Comparison of ENCODE assay signal across 8 mouse cellular contexts in genomic region chr9:120126868-120127267, GRCm38 (mm10). TPM values are rescaled to one million over a fixed set of nuclear protein-coding genes. Genes with fewer than 3 reads are reported as not detected.
DNase-seq lines count a peak whose midpoint lies in the region; ATAC-seq and TF ChIP-seq lines count a peak whose summit lies in the region.

No protein-coding gene starts in this region.

- H3K4me1 ChIP-seq in kidney, adult 2 months (ENCODE audit: control insufficient read depth, insufficient read depth, low read length), result no peaks in the 10 kb centered on the region; the same call in 1 of the 2 replicates
- peaks cover 18% of the 10 kb centered on the region for H3K4me1 ChIP-seq in embryonic facial prominence, embryonic 10.5 days
- peaks cover 9% of the 10 kb centered on the region for H3K4me1 ChIP-seq in intestine, embryonic 15.5 days (replicated peaks)
- 0 out of 2 replicates have a peak, but pooled peaks cover 4% of the 10 kb centered on the region for H3K4me1 ChIP-seq in midbrain, postnatal 0 days (ENCODE audit: insufficient read depth, low read length)

- intact Hi-C loops in gastrocnemius, postnatal 14 days (cut with DNase I; ENCODE audit: low total_unique reads), result no loop called here

- H3K27me3 ChIP-seq in kidney, adult 2 months (replicated peaks; ENCODE audit: control insufficient read depth, insufficient read depth, low read length), result no peaks in the 10 kb centered on the region
- no peaks in the 10 kb centered on the region for H3K27me3 ChIP-seq in embryonic facial prominence, embryonic 10.5 days (replicated peaks; ENCODE audit: low read depth, poor library complexity, severe bottlenecking)
- no peaks in the 10 kb centered on the region for H3K27me3 ChIP-seq in intestine, embryonic 15.5 days (replicated peaks)
- no peaks in the 10 kb centered on the region for H3K27me3 ChIP-seq in midbrain, postnatal 0 days (ENCODE audit: insufficient read depth, low read length)

- DNase-seq in kidney, adult 2 months, result no peak
- DNase-seq in kidney, postnatal 36 days, result no peak
- no peak for DNase-seq in embryonic facial prominence, embryonic 10.5 days (ENCODE audit: low spot score)
- no peak for DNase-seq in midbrain, postnatal 0 days (ENCODE audit: low spot score)
- DNase-seq in left cerebral cortex, adult 9 months (ENCODE audit: low spot score in 2 of 2), result no peak
- DNase-seq in gastrocnemius, postnatal 14 days, result no peak

- peak overlapping the region; percentile 45; the same call in 1 of the 2 replicates for H3K9ac ChIP-seq in intestine, embryonic 15.5 days
- H3K9ac ChIP-seq in midbrain, postnatal 0 days (replicated peaks; ENCODE audit: low read length, poor library complexity, severe bottlenecking), result peak overlapping the region; percentile 48; the same call in 1 of the 2 replicates

- peak overlapping the region; percentile 82 for H3K27ac ChIP-seq in kidney, adult 2 months (ENCODE audit: insufficient read depth, low read depth, low read length)
- peak overlapping the region; percentile 100 for H3K27ac ChIP-seq in embryonic facial prominence, embryonic 10.5 days (replicated peaks)
- H3K27ac ChIP-seq in intestine, embryonic 15.5 days, result peak overlapping the region; percentile 60; the same call in 1 of the 2 replicates
- H3K27ac ChIP-seq in midbrain, postnatal 0 days (ENCODE audit: low read depth, low read length), result 0 out of 2 replicates have a peak overlapping the region, but pooled peaks have one; percentile 65

- no peak for TF ChIP-seq POLR2A in kidney, adult 2 months (IDR thresholded peaks at IDR 0.05; ENCODE audit: low read depth, low read length)

- peak overlapping the region; percentile 72 for H3K4me2 ChIP-seq in intestine, embryonic 15.5 days (replicated peaks)
- H3K4me2 ChIP-seq in midbrain, postnatal 0 days (ENCODE audit: low read depth, low read length, poor library complexity, severe bottlenecking), result peak overlapping the region; percentile 87

- ATAC-seq in intestine, embryonic 15.5 days, result no peak; the same call in 1 of the 2 replicates
- ATAC-seq in midbrain, postnatal 0 days (ENCODE audit: low FRiP score), result no peak
- no peak for ATAC-seq in granulocyte monocyte progenitor cell, adult 5-6 weeks (replicated peaks; ENCODE audit: poor library complexity, severe bottlenecking)

- H3K9me3 ChIP-seq in embryonic facial prominence, embryonic 10.5 days, result no peaks in the 10 kb centered on the region
- H3K9me3 ChIP-seq in intestine, embryonic 15.5 days, result no peaks in the 10 kb centered on the region
- no peaks in the 10 kb centered on the region for H3K9me3 ChIP-seq in midbrain, postnatal 0 days (ENCODE audit: low read length)

- H3K36me3 ChIP-seq in kidney, adult 2 months (ENCODE audit: control insufficient read depth, insufficient read depth, low read length), result peaks cover 2% of the 10 kb centered on the region
- H3K36me3 ChIP-seq in embryonic facial prominence, embryonic 10.5 days (replicated peaks), result peaks cover 57% of the 10 kb centered on the region
- H3K36me3 ChIP-seq in intestine, embryonic 15.5 days, result peaks cover 28% of the 10 kb centered on the region
- H3K36me3 ChIP-seq in midbrain, postnatal 0 days (ENCODE audit: insufficient read depth, low read length), result peaks cover 33% of the 10 kb centered on the region

- WGBS in kidney, adult 2 months, result 52% methylated on average over 11 of the region's 11 CpGs
- 60% methylated on average over 11 of the region's 11 CpGs for WGBS in embryonic facial prominence, embryonic 10.5 days
- 55% methylated on average over 11 of the region's 11 CpGs for WGBS in intestine, embryonic 15.5 days
- WGBS in midbrain, postnatal 0 days, result 67% methylated on average over 11 of the region's 11 CpGs

- H3K4me3 ChIP-seq in kidney, adult 2 months (ENCODE audit: insufficient read depth, low read depth, low read length), result peak overlapping the region; percentile 13; the same call in 1 of the 2 replicates
- H3K4me3 ChIP-seq in embryonic facial prominence, embryonic 10.5 days, result peak overlapping the region; percentile 100
- peak overlapping the region; percentile 35 for H3K4me3 ChIP-seq in intestine, embryonic 15.5 days (replicated peaks)
- peak overlapping the region; percentile 100 for H3K4me3 ChIP-seq in midbrain, postnatal 0 days (ENCODE audit: low read depth, low read length)

- no peak for TF ChIP-seq CTCF in kidney, adult 2 months (conservative IDR thresholded peaks at IDR 0.05; ENCODE audit: insufficient read depth, insufficient read length, low read depth, low read length)
- TF ChIP-seq CTCF in midbrain, postnatal 0 days (IDR thresholded peaks at IDR 0.05), result no peak

RNA-seq across cellular contexts. Expression of gene Rpsa, which starts 0.6 kb away (rescaled TPM):
- 1,195 and 1,310 TPM in 2 replicates for polyA plus RNA-seq in kidney, adult 2 months (2012; rRNA removed)
- polyA plus RNA-seq in embryonic facial prominence, embryonic 10.5 days (2016; fragmentation: Nextera tagmentation; extraction: Ambion mirVana), result 1,445 and 1,457 TPM in 2 replicates
- 1,311 and 1,452 TPM in 2 replicates for polyA plus RNA-seq in intestine, embryonic 15.5 days (2015; fragmentation: Nextera tagmentation; extraction: Ambion mirVana)
- 1,524 and 1,627 TPM in 2 replicates for total RNA-seq in midbrain, postnatal 0 days (2014; rRNA removed)
- polyA plus RNA-seq in midbrain, postnatal 0 days (2015; fragmentation: Nextera tagmentation; extraction: Ambion mirVana), result 876 and 966 TPM in 2 replicates
- 100 to 1,000 TPM; 554 to 604 TPM for total RNA-seq in gastrocnemius, postnatal 14 days (2021)
- total RNA-seq in granulocyte monocyte progenitor cell, adult 5-6 weeks (2014; fragmentation: Nextera tagmentation), result 2,951 and 3,504 TPM in 2 replicates
- 3,677 and 4,904 TPM in 2 replicates for total RNA-seq in granulocyte monocyte progenitor cell, adult 5-6 weeks (2017)

RNA-seq across cellular contexts. Expression of gene Slc25a38, which starts 16.7 kb away (rescaled TPM):
- 49.6 and 52.0 TPM in 2 replicates for polyA plus RNA-seq in kidney, adult 2 months (2012; rRNA removed)
- polyA plus RNA-seq in embryonic facial prominence, embryonic 10.5 days (2016; fragmentation: Nextera tagmentation; extraction: Ambion mirVana), result 43.4 and 46.3 TPM in 2 replicates
- polyA plus RNA-seq in intestine, embryonic 15.5 days (2015; fragmentation: Nextera tagmentation; extraction: Ambion mirVana), result 25.2 and 30.2 TPM in 2 replicates
- total RNA-seq in midbrain, postnatal 0 days (2014; rRNA removed), result 46.6 and 60.0 TPM in 2 replicates
- 35.3 and 37.8 TPM in 2 replicates for polyA plus RNA-seq in midbrain, postnatal 0 days (2015; fragmentation: Nextera tagmentation; extraction: Ambion mirVana)
- total RNA-seq in gastrocnemius, postnatal 14 days (2021), result 1 to 10 TPM; 9.2 to 9.5 TPM
- 10.7 and 14.5 TPM in 2 replicates for total RNA-seq in granulocyte monocyte progenitor cell, adult 5-6 weeks (2014; fragmentation: Nextera tagmentation)
- total RNA-seq in granulocyte monocyte progenitor cell, adult 5-6 weeks (2017), result 11.5 and 15.1 TPM in 2 replicates

RNA-seq across cellular contexts. Expression of gene Mobp, which starts 22.6 kb away (rescaled TPM):
- polyA plus RNA-seq in kidney, adult 2 months (2012; rRNA removed), result not detected in 2 replicates
- 0.53 and 0.93 TPM in 2 replicates for polyA plus RNA-seq in embryonic facial prominence, embryonic 10.5 days (2016; fragmentation: Nextera tagmentation; extraction: Ambion mirVana)
- polyA plus RNA-seq in intestine, embryonic 15.5 days (2015; fragmentation: Nextera tagmentation; extraction: Ambion mirVana), result 0.11 and 0.14 TPM in 2 replicates
- total RNA-seq in midbrain, postnatal 0 days (2014; rRNA removed), result 1.4 TPM in 1 of 2 replicates, not detected in the other
- polyA plus RNA-seq in midbrain, postnatal 0 days (2015; fragmentation: Nextera tagmentation; extraction: Ambion mirVana), result 0.15 and 0.16 TPM in 2 replicates
- total RNA-seq in gastrocnemius, postnatal 14 days (2021), result under 1 TPM; 0.16 to 0.27 TPM
- total RNA-seq in granulocyte monocyte progenitor cell, adult 5-6 weeks (2014; fragmentation: Nextera tagmentation), result not detected in 2 replicates
- total RNA-seq in granulocyte monocyte progenitor cell, adult 5-6 weeks (2017), result not detected in 2 replicates

RNA-seq across cellular contexts. Expression of gene Ccr8, which starts 35.0 kb away (rescaled TPM):
- polyA plus RNA-seq in kidney, adult 2 months (2012; rRNA removed), result 0.10 and 0.33 TPM in 2 replicates
- polyA plus RNA-seq in embryonic facial prominence, embryonic 10.5 days (2016; fragmentation: Nextera tagmentation; extraction: Ambion mirVana), result not detected in 2 replicates
- 0.14 and 0.40 TPM in 2 replicates for polyA plus RNA-seq in intestine, embryonic 15.5 days (2015; fragmentation: Nextera tagmentation; extraction: Ambion mirVana)
- total RNA-seq in midbrain, postnatal 0 days (2014; rRNA removed), result not detected in 2 replicates
- not detected in 2 replicates for polyA plus RNA-seq in midbrain, postnatal 0 days (2015; fragmentation: Nextera tagmentation; extraction: Ambion mirVana)
- total RNA-seq in gastrocnemius, postnatal 14 days (2021), result not detected
- total RNA-seq in granulocyte monocyte progenitor cell, adult 5-6 weeks (2014; fragmentation: Nextera tagmentation), result not detected in 2 replicates
- total RNA-seq in granulocyte monocyte progenitor cell, adult 5-6 weeks (2017), result not detected in 2 replicates

RNA-seq across cellular contexts. Expression of gene Cx3cr1, which starts 57.2 kb away (rescaled TPM):
- 5.5 and 6.1 TPM in 2 replicates for polyA plus RNA-seq in kidney, adult 2 months (2012; rRNA removed)
- polyA plus RNA-seq in embryonic facial prominence, embryonic 10.5 days (2016; fragmentation: Nextera tagmentation; extraction: Ambion mirVana), result 5.3 and 6.1 TPM in 2 replicates
- polyA plus RNA-seq in intestine, embryonic 15.5 days (2015; fragmentation: Nextera tagmentation; extraction: Ambion mirVana), result 9.6 and 10.9 TPM in 2 replicates
- total RNA-seq in midbrain, postnatal 0 days (2014; rRNA removed), result 12.6 and 19.3 TPM in 2 replicates
- polyA plus RNA-seq in midbrain, postnatal 0 days (2015; fragmentation: Nextera tagmentation; extraction: Ambion mirVana), result 6.8 and 9.0 TPM in 2 replicates
- total RNA-seq in gastrocnemius, postnatal 14 days (2021), result 1 to 10 TPM in 1 of 2 experiments, under 1 TPM in 1; 0.91 to 1.9 TPM
- 8.9 and 10.5 TPM in 2 replicates for total RNA-seq in granulocyte monocyte progenitor cell, adult 5-6 weeks (2014; fragmentation: Nextera tagmentation)
- 10.5 and 11.3 TPM in 2 replicates for total RNA-seq in granulocyte monocyte progenitor cell, adult 5-6 weeks (2017)

Comparison
In these comparisons a context has a peak if more than half of its experiments do, and no peak if none do; other contexts are left out.
1. H3K4me3 ChIP-seq: peak in every context shown above with its lines; median percentile 100 in embryonic facial prominence, embryonic 10.5 days; 100 in midbrain, postnatal 0 days; 35 in intestine, embryonic 15.5 days; 13 in kidney, adult 2 months.